Mouse (Mus musculus): Measurements from ENCODE around the gene Fam168a. TPM values are rescaled to one million over a fixed set of nuclear protein-coding genes. Genes with fewer than 3 reads are reported as not detected.
A peak's percentile ranks its signal among the peaks of the same experiment; 100 is the strongest.

Gene Fam168a
- polyA plus RNA-seq, 1 experiment from 2014 or later, result 5.4 TPM

DNA sequence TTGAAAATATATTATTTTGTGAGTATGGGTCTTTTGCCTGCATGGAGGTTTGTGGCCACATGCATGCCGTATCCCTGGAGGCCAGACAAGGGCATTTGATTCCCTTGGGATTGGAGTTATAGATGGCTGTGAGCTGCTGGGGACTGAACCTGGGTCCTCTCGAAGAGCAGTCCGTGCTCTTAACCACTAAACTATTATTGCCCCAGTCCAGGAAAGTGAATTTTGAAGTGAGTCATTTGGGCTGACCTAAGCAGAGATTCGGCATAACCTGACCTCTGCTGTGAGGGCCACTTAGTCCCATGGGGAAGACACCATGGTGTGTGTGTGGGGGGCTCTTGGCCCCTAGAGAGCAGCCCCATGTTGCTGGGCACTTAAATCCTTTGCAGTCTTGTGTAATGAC is 164.9 kb downstream of the Fam168a start:
- ATAC-seq (ENCODE audit: low read depth), result no peak
- H3K9me3 ChIP-seq (replicated peaks), result no peaks in the 10 kb centered on the region
- no peak overlapping the region for H3K27ac ChIP-seq
- H3K36me3 ChIP-seq, result peaks cover 10% of the 10 kb centered on the region; the same call in 1 of the 2 replicates
- H3K9ac ChIP-seq, result no peak overlapping the region
- WGBS (ENCODE audit: insufficient replicate concordance), result 73% methylated on average over 4 of the region's 4 CpGs
- H3K27me3 ChIP-seq, result no peaks in the 10 kb centered on the region
- no peak for DNase-seq
- H3K4me1 ChIP-seq (replicated peaks), result peaks cover 47% of the 10 kb centered on the region
- H3K4me3 ChIP-seq (replicated peaks), result no peak overlapping the region
- no peak overlapping the region for H3K4me2 ChIP-seq

DNA sequence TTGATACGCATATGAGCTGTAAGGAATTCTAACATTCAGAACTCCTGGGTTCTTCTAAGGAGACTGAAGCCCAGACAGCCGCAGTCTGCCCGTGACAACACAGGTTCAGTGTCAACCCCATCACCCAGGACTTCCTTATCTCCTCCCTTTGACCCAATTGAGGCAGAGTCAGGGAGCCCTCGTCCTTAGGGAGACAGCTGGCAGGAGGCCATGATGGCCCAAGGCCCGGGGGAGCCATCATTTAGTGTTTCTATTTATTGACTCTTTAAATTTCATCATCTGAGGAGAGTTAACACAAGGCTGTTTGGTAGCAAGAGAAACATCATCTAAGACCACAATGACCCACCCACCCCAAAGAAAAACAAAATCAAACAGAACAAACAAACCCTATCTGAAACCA is 165.5 kb downstream of the Fam168a start:
- no peak for ATAC-seq (ENCODE audit: low read depth)
- no peak overlapping the region for H3K4me2 ChIP-seq
- H3K4me1 ChIP-seq (replicated peaks), result peaks cover 49% of the 10 kb centered on the region
- no peak overlapping the region for H3K27ac ChIP-seq
- no peak overlapping the region for H3K9ac ChIP-seq
- 59% methylated on average over 5 of the region's 5 CpGs for WGBS (ENCODE audit: insufficient replicate concordance)
- no peak overlapping the region for H3K4me3 ChIP-seq (replicated peaks)
- no peaks in the 10 kb centered on the region for H3K27me3 ChIP-seq
- peaks cover 13% of the 10 kb centered on the region; the same call in 1 of the 2 replicates for H3K36me3 ChIP-seq
- H3K9me3 ChIP-seq (replicated peaks), result no peaks in the 10 kb centered on the region
- no peak for DNase-seq

DNA sequence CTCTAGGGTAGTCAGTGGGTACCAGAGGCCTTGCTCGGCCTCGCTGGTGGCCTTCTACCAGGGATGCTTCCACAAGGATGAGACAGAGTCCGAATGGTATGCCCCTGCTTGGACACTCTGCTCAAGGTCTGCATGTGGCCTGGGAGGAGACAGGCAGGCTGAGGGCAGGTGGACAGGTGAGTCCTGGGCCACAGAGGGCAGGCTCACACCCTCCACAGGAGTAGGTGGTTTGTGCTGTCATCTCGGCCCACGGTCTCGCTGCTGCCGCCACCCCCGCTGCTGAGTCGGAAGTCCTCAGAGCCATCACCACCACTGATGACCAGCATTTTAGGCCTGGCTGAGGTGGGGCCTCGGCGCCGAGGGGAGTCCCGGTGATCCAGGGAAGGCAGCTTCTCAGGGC is 166.8 kb downstream of the Fam168a start:
- H3K27ac ChIP-seq, result no peak overlapping the region
- WGBS (ENCODE audit: insufficient replicate concordance), result 83% methylated on average over 13 of the region's 13 CpGs
- H3K36me3 ChIP-seq, result peaks cover 13% of the 10 kb centered on the region; the same call in 1 of the 2 replicates
- ATAC-seq (ENCODE audit: low read depth), result no peak
- DNase-seq, result no peak
- no peaks in the 10 kb centered on the region for H3K9me3 ChIP-seq (replicated peaks)
- H3K4me3 ChIP-seq (replicated peaks), result no peak overlapping the region
- no peaks in the 10 kb centered on the region for H3K27me3 ChIP-seq
- peaks cover 37% of the 10 kb centered on the region for H3K4me1 ChIP-seq (replicated peaks)
- no peak overlapping the region for H3K4me2 ChIP-seq
- no peak overlapping the region for H3K9ac ChIP-seq

GRCm38 (mm10) chr7:100875822-100876221 is 169.4 kb downstream of the Fam168a start:
- Histone ChIP-seq H3K4me3 (replicated peaks) (no peak overlapping the region), H3K9ac (no peak overlapping the region), H3K27me3 (no peaks in the 10 kb centered on the region), H3K4me1 (replicated peaks) (peaks cover 27% of the 10 kb centered on the region), H3K9me3 (replicated peaks) (no peaks in the 10 kb centered on the region), H3K27ac (0 out of 2 replicates have a peak overlapping the region, but pooled peaks have one; percentile 53), H3K36me3 (peaks cover 17% of the 10 kb centered on the region; the same call in 1 of the 2 replicates), H3K4me2 (no peak overlapping the region)
- WGBS (ENCODE audit: insufficient replicate concordance), result 35% methylated on average over 1 of the region's 1 CpGs
- no peak for ATAC-seq (ENCODE audit: low read depth)
- DNase-seq, result no peak

- peak overlapping the region; percentile 53 for H3K27ac ChIP-seq
- no peak overlapping the region for H3K9ac ChIP-seq
- 79% methylated on average over 13 of the region's 13 CpGs for WGBS (ENCODE audit: insufficient replicate concordance)
- no peaks in the 10 kb centered on the region for H3K27me3 ChIP-seq
- no peak overlapping the region for H3K4me2 ChIP-seq
- H3K4me1 ChIP-seq (replicated peaks), result peaks cover 27% of the 10 kb centered on the region
- H3K9me3 ChIP-seq (replicated peaks), result no peaks in the 10 kb centered on the region
- H3K4me3 ChIP-seq (replicated peaks), result no peak overlapping the region
- ATAC-seq (ENCODE audit: low read depth) (no peak), DNase-seq (no peak)
- peaks cover 19% of the 10 kb centered on the region; the same call in 1 of the 2 replicates for H3K36me3 ChIP-seq
Observed at GRCm38 (mm10) chr7:100876293-100876692, 169.9 kb downstream of the Fam168a start.

DNA sequence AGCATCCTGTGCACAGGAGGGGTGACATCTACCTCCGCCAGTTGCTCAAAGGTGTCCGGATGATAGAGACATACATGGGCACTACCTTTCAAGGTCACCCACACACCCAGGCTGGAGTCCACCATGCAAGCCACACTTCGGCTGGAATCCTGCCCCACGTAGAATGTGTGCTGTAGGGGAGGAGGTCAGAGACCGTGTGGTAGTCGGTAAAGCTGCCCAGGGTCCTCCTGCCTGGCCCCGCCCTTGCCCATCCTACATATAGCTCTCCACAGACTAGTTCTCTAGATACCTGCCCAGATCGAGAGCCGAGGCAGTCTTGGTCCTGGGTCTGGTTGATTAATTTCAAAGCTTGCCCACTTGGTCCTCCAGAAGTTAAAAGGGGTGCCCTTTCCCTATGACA is 170.3 kb downstream of the Fam168a start:
- no peak for ATAC-seq (ENCODE audit: low read depth)
- Histone ChIP-seq H3K4me2 (no peak overlapping the region), H3K4me1 (replicated peaks) (peaks cover 24% of the 10 kb centered on the region), H3K4me3 (replicated peaks) (no peak overlapping the region), H3K9ac (no peak overlapping the region), H3K27ac (no peak overlapping the region), H3K36me3 (peaks cover 22% of the 10 kb centered on the region; the same call in 1 of the 2 replicates), H3K9me3 (replicated peaks) (no peaks in the 10 kb centered on the region), H3K27me3 (no peaks in the 10 kb centered on the region)
- no peak for DNase-seq
- WGBS (ENCODE audit: insufficient replicate concordance), result 73% methylated on average over 9 of the region's 9 CpGs

DNA sequence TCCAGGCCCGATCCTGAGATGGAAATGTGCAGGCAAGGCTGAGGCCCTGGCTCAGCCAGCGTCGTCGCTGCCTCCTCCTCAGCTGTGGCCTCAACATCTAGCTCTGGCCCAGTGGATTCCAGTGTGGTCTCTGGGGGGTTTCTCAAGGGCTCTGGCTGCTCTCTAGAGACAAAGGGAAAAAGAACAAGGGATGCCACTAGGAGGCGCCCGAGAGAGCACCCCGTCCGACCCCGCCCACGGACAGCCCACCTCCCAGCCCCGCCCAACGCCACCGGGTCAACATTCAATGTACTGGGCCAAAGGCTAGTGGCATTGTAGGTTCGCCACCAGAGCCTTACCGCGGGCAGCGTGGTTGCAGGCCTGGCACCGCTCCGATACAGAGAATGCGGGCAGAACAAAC is 173.2 kb downstream of the Fam168a start:
- H3K9ac ChIP-seq, result no peak overlapping the region
- peak overlapping the region; percentile 52 for H3K4me2 ChIP-seq
- 17% methylated on average over 20 of the region's 20 CpGs for WGBS (ENCODE audit: insufficient replicate concordance)
- no peak overlapping the region for H3K27ac ChIP-seq
- no peaks in the 10 kb centered on the region for H3K9me3 ChIP-seq (replicated peaks)
- H3K36me3 ChIP-seq, result peaks cover 28% of the 10 kb centered on the region; the same call in 1 of the 2 replicates
- H3K27me3 ChIP-seq, result no peaks in the 10 kb centered on the region
- H3K4me3 ChIP-seq (replicated peaks), result no peak overlapping the region; the same call in 1 of the 2 replicates
- H3K4me1 ChIP-seq (replicated peaks), result peaks cover 15% of the 10 kb centered on the region
- DNase-seq, result peak; percentile 67
- ATAC-seq (ENCODE audit: low read depth), result peak; percentile 35; the same call in 1 of the 2 replicates

DNA sequence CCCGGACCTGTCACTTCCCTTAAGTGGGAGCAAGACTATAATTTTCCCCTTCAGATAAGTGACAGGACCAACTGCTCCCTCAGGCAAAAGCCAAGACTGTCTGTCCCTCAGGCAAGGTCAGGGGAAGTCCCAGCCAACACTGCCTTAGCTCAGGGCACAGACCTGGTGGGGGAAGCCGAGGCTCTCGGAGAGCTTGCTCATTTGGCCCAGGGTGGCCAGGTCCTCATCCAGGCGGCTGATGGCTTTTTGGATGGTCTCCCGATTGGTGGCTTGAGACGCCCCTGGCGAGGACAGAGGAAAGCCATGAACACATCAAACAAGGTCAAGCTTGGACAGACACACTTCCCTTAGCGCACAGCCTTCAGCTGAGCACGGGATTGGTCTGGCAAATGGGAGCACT is 175.1 kb downstream of the Fam168a start:
- no peak for DNase-seq
- H3K27me3 ChIP-seq, result no peaks in the 10 kb centered on the region
- no peak overlapping the region for H3K4me2 ChIP-seq
- H3K36me3 ChIP-seq, result peaks cover 28% of the 10 kb centered on the region; the same call in 1 of the 2 replicates
- H3K27ac ChIP-seq, result no peak overlapping the region
- WGBS (ENCODE audit: insufficient replicate concordance), result 81% methylated on average over 9 of the region's 9 CpGs
- no peak overlapping the region for H3K4me3 ChIP-seq (replicated peaks)
- no peak overlapping the region for H3K9ac ChIP-seq
- no peak for ATAC-seq (ENCODE audit: low read depth)
- peaks cover 8% of the 10 kb centered on the region for H3K4me1 ChIP-seq (replicated peaks)
- no peaks in the 10 kb centered on the region for H3K9me3 ChIP-seq (replicated peaks)

- H3K27ac ChIP-seq, result no peak overlapping the region
- ATAC-seq (ENCODE audit: low read depth) (no peak), DNase-seq (no peak)
- H3K9ac ChIP-seq, result no peak overlapping the region
- no peaks in the 10 kb centered on the region for H3K9me3 ChIP-seq (replicated peaks)
- peaks cover 8% of the 10 kb centered on the region for H3K4me1 ChIP-seq (replicated peaks)
- H3K27me3 ChIP-seq, result no peaks in the 10 kb centered on the region
- H3K4me3 ChIP-seq (replicated peaks), result no peak overlapping the region
- no peak overlapping the region for H3K4me2 ChIP-seq
- peaks cover 28% of the 10 kb centered on the region; the same call in 1 of the 2 replicates for H3K36me3 ChIP-seq
- 73% methylated on average over 4 of the region's 4 CpGs for WGBS (ENCODE audit: insufficient replicate concordance)
Observed at GRCm38 (mm10) chr7:100881950-100882349, 175.5 kb downstream of the Fam168a start.

- peaks cover 24% of the 10 kb centered on the region; the same call in 1 of the 2 replicates for H3K36me3 ChIP-seq
- H3K4me1 ChIP-seq (replicated peaks), result peaks cover 7% of the 10 kb centered on the region
- DNase-seq (no peak), ATAC-seq (ENCODE audit: low read depth) (no peak)
- no peak overlapping the region for H3K27ac ChIP-seq
- H3K4me2 ChIP-seq, result no peak overlapping the region
- no peaks in the 10 kb centered on the region for H3K27me3 ChIP-seq
- H3K9me3 ChIP-seq (replicated peaks), result no peaks in the 10 kb centered on the region
- WGBS (ENCODE audit: insufficient replicate concordance), result 81% methylated on average over 4 of the region's 4 CpGs
- H3K9ac ChIP-seq, result no peak overlapping the region
- H3K4me3 ChIP-seq (replicated peaks), result no peak overlapping the region
Observed at GRCm38 (mm10) chr7:100884460-100884859, 178.0 kb downstream of the Fam168a start.

DNA sequence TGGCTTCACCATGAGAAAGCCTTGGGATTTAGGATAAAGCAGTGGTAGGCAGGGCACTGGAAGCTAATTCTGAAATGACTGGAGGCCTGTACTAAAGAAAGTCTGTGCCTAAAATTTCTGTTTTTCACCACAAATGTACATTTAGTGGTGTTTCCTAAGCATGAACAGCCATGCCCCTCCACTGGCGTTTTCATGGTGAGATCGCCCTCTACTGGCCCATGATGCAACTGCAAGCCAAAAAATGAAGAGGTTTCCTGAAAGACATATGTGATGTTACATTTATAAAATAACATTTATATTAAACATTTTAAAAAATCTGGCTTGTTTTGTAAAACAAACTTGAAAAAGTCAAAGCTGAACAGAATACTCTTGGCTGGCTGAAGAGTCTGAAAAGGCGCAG is 180.1 kb downstream of the Fam168a start:
- Histone ChIP-seq H3K4me2 (no peak overlapping the region), H3K4me1 (replicated peaks) (no peaks in the 10 kb centered on the region), H3K9ac (no peak overlapping the region), H3K36me3 (peaks cover 25% of the 10 kb centered on the region; the same call in 1 of the 2 replicates), H3K4me3 (replicated peaks) (no peak overlapping the region), H3K27me3 (no peaks in the 10 kb centered on the region), H3K27ac (no peak overlapping the region), H3K9me3 (replicated peaks) (no peaks in the 10 kb centered on the region)
- WGBS (ENCODE audit: insufficient replicate concordance), result 26% methylated on average over 3 of the region's 3 CpGs
- ATAC-seq (ENCODE audit: low read depth), result no peak
- peak; percentile 41 for DNase-seq

Measured in liver, embryonic 13.5 days (tissue).